Mouse (Mus musculus) kidney, adult 9 months (tissue): ENCODE results near the gene Fyn.
A peak's percentile ranks its signal among the peaks of the same experiment; 100 is the strongest.

Source experiments
- DNase-seq: peaks from one replicate; pipeline ENCODE4 v3.0.0; 2022

Fyn gene

GRCm38 (mm10) chr10:39379721-39380370 is 11.2 kb downstream of the Fyn start:
- DNase-seq: no peak

GRCm38 (mm10) chr10:39385259-39385658 is 16.6 kb downstream of the Fyn start:
- no peak for DNase-seq

GRCm38 (mm10) chr10:39386203-39386602 is 17.5 kb downstream of the Fyn start:
- no peak for DNase-seq

- no peak for DNase-seq
Observed at GRCm38 (mm10) chr10:39387024-39387423, 18.4 kb downstream of the Fyn start.

- no peak for DNase-seq
Observed at GRCm38 (mm10) chr10:39387556-39387955, 18.9 kb downstream of the Fyn start.

- no peak for DNase-seq
Observed at GRCm38 (mm10) chr10:39388144-39388543, 19.5 kb downstream of the Fyn start.

- DNase-seq: no peak
Observed at GRCm38 (mm10) chr10:39389451-39389891, 20.8 kb downstream of the Fyn start.

GRCm38 (mm10) chr10:39390541-39390940 is 21.9 kb downstream of the Fyn start:
- no peak for DNase-seq

- no peak for DNase-seq
Observed at GRCm38 (mm10) chr10:39392900-39393483, 24.3 kb downstream of the Fyn start.

GRCm38 (mm10) chr10:39395544-39395943 is 26.9 kb downstream of the Fyn start:
- no peak for DNase-seq

- no peak for DNase-seq
Observed at GRCm38 (mm10) chr10:39398924-39399323, 30.3 kb downstream of the Fyn start.

- DNase-seq: no peak
Observed at GRCm38 (mm10) chr10:39400155-39400554, 31.5 kb downstream of the Fyn start.

- peak; percentile 22 for DNase-seq
Observed at GRCm38 (mm10) chr10:39402487-39402886, 33.8 kb downstream of the Fyn start.

- DNase-seq: no peak
Observed at GRCm38 (mm10) chr10:39403706-39404105, 35.1 kb downstream of the Fyn start.

- no peak for DNase-seq
Observed at GRCm38 (mm10) chr10:39404175-39404574, 35.5 kb downstream of the Fyn start.

- peak; percentile 32 for DNase-seq
Observed at GRCm38 (mm10) chr10:39405982-39406797, 37.5 kb downstream of the Fyn start.

GRCm38 (mm10) chr10:39406798-39407189 is 38.1 kb downstream of the Fyn start:
- peak; percentile 38 for DNase-seq

- no peak for DNase-seq
Observed at GRCm38 (mm10) chr10:39407553-39407952, 38.9 kb downstream of the Fyn start.

GRCm38 (mm10) chr10:39409602-39410001 is 40.9 kb downstream of the Fyn start:
- no peak for DNase-seq

- no peak for DNase-seq
Observed at GRCm38 (mm10) chr10:39410151-39410649, 41.5 kb downstream of the Fyn start.

GRCm38 (mm10) chr10:39411857-39412559 is 43.4 kb downstream of the Fyn start:
- DNase-seq: no peak

- peak; percentile 24 for DNase-seq
Observed at GRCm38 (mm10) chr10:39412826-39413620, 44.4 kb downstream of the Fyn start.
